Mouse (Mus musculus) retina, postnatal 1 day (tissue): ENCODE data around the gene Cyp2r1.
A peak's percentile ranks its signal among the peaks of the same experiment; 100 is the strongest.
"Not testable (repeated sequence)": the region's sequence is repeated elsewhere in the genome, so short reads cannot be mapped to it uniquely, and the experiment has no call there.

Source experiments
- DNase-seq: peaks from one replicate; pipeline ENCODE4 v3.0.0-alpha.2; 2012

The Cyp2r1 gene

DNA sequence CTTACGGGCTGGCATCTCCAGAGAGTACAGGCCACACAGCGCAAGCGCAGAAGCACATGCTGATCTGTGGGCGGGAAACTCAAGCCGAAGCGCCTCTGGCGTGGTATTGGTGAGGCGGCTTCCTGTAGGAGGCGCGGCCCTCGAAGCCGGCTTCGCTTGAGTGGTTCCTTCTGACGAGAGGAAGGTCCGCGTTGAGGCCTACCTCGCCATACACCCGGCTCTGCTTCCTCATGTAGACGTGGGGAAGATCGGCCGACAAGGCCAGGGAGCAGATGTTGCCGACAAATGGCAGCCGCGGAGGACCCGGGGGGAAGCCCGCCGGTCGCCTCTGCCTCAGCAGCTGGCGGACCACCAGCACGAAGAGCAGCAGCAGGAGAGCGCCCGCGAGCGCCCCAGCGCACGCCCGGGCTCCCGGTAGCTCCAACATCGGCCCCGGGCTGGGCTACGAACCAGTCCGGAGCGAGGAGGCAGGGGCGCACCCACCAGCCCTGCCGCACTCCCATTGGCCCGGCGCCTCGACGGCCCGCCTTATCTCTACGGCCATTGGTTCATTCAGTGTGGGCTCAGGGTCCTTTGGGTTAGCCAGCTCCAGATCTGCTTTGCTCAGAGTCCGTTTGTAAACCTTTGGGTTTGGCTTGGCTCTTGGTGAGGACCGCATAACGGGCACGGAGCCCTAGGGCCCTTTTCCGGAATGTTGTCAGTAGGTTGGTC, at the start of gene Cyp2r1:
Gene Cyp2r1, minus strand, starts transcription at position 442 of the 711 bp plus-strand sequence.
- DNase-seq: peak; percentile 94

DNA sequence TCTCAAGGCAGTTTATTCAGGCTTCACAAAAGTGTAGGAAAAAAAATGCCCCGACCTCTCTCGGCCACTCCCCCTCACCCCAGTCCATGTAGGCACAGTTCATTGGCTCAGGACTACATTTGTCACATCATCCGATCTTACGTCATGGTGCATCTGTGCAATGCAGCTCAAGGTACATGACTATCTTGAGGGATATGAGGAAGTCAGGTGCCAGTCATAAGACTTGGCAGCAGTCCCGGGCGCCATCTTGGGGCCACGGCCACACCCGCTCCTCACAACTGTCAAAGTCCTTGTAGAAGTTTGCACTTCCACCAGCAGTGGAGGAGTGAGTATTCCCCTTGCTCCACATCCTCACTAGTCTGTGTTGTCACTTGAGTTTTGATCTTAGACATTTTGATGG, 31.6 kb upstream of the Cyp2r1 start:
- not testable (repeated sequence) for DNase-seq

DNA sequence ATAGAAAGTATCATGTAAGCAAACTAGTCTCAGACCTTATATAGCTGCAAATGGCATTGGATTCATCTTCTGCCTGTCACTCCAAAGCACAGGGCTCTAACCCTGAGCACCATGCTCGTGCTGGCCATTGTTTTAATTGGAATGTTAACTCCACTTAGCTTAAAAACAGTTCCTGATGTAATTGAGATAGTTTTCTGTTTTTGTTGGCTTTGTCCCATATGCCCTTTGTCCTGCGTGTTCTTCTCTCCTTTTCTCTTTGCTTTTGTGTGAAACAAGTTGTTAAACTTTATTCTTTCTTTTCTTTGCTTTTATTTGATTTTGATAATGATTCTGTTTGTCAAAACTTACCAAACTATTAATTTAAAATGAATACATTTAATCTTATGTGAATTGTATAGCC, 19.7 kb upstream of the Cyp2r1 start:
- DNase-seq: no peak

DNA sequence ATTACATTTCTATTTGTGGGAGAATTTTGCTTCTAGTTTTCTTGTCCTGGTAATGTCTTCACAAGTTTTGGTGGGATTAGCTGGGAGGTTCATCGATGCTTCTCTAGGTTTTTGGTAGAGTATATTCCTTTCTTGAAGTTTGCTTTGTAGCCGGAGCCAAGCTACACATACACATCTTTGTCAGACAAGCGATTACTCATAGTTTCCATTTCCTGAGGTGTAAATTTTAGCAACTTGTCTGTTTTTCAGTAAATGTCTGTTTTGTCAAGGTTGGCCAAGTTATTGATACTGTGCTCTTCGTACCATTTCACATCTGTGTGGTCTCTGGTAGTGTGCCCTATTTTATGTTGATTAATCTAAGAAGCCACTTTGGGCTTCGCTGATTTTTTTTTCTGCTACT, 18.4 kb upstream of the Cyp2r1 start:
- no peak for DNase-seq

DNA sequence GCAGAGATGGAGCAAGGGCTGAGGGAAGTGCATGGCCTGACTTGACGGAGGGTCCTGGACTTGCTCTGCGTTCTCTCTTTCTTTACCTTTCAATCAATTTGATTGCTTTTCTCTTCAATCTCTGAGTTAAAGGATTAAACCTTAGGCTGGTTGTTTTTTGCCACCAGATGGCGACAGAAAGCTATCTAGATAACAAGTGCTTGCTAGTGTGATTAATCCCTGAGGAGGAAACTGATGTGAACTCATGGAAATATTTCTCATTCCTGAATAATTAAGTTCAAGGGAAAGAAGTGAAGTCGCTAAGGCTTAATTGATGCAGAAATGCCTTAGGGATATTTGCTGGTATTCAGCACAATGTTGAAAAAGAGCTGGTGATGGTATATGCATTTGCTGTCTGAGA, 17.7 kb upstream of the Cyp2r1 start:
- DNase-seq: peak; percentile 81

DNA sequence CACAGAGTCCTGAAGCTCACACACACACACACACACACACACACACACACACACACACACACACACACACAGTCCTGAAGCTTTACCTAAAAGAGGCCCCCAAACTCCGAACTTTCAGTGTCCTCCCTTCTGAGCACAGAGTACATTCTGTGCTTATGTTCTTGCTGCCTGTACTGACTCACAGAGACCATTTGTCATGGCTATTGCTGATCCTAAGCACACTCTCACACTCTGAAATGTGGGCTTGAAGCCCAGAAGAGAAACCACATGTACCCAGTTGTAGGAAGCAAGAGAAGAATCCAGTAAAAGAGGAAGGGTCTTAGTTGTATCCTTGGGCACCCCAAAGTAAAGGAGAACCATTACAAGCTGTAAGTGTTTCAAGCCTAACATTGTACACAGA, 14.9 kb upstream of the Cyp2r1 start:
- no peak for DNase-seq

DNA sequence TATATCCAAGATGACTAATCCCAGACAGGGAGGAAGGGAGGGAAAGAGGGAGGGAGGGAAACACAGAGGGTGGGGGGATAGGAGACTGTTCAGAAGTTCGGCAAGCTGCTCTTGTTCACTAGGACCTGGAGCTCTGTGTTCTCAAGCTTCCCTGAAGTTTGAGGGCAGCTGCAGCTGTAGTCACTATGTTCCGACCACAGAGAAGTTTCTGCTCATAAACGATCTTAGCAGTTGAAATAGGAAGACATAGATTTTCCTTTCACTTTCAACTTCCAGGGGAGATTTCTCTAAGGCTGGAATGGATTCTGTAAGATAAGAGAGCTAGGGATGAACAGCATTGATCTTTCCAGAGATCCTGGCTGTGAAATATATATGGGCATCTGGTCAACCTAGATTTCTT, 14.2 kb upstream of the Cyp2r1 start:
- DNase-seq: no peak

DNA sequence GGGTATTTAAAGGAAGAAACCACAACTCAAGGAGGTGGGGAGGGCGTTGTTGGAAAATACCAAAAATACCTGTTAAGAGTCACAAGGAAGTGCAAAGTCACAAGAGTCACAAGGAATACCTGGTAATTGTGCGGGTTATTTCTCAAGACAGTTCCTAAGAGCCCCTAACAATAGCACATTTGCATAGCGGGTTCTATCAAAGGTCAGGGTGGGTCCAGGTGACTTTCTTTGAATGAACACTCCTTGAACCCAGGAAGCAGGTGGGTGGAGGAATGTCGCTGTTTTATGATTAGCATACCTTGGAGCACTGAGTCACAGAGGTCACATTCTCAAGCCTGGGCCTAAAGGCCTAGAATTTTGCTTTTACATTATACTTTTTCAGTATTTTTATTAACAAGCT, 11.1 kb upstream of the Cyp2r1 start:
- not testable (repeated sequence) for DNase-seq

DNA sequence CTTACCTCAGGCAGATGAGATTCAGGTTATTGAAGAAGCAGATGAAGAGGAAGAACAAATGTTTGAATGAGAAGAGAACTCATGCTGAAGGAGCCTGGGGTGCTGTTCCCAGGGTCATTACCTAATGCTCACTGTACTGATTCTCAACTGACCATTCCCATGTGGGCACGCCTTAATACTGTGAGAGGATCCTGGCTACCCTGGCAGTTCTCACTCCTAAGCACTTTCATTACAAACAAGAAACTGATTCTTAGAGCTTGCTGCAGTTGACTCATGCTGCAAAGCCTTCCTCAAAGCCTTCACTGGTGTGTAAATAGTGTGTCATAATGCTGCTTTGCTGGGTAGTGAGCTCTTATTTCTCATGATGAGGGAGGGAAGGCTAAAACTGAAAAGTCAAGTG, 26.6 kb downstream of the Cyp2r1 start:
- no peak for DNase-seq

DNA sequence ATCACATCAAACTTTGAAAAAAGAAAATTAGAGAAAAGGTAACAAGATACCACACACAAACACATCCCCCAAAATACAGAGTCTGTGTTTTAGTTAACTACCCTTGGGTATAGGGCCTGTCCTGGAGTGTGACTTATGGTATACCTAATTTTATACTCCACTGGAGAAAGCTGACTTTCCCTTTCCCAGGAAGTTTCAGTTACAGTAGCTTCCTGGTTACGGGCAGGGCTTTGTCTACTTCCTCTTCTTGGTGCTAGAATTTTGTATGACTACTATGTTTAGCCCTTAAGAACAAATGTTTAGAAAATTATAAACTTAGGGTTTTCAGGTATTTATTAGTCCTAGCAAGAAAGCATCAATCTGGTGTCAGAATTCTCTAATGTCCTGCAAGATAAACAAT, 36.5 kb downstream of the Cyp2r1 start:
- no peak for DNase-seq

DNA sequence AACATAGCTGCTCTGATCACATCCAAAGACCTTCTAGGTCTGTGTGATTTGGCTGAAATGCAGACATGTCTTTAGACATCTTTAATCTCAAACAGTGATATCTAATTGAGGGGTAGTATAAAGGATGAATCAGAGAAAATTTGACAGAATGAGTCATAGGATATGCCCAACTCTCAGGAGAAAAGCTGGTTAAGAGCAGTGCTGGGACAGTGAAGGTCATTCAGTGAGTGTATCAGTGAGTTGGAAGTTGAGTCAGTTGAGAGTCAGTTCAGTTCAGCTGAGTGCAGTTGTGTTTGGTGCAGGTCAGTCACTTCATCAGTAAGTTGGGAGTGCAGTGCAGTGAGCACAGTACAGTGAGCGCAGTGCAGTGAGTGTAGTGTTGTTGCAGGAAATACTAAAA, 42.6 kb downstream of the Cyp2r1 start:
- no peak for DNase-seq

DNA sequence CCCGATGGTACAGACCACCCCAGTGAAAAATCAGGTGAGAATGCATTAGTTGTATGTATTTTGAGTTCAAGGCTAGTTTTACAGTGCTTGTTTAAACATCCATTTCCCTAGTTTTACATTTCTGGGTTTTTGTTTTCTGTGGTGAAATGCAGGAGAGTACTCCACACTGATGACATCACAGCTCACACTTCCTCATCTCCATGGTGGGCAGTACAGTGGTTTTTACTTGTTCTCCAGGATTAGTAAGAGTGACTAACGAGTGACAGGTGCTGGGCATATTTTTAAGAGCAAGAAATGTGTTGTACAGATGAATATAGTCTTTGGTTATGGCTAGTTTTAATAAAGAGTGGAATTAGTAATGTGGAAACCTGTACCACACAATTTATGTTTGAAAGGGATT, 53.9 kb downstream of the Cyp2r1 start:
- DNase-seq: no peak
